Mouse (Mus musculus): Measurements from ENCODE around the gene Ptprm.

The Ptprm gene

DNA sequence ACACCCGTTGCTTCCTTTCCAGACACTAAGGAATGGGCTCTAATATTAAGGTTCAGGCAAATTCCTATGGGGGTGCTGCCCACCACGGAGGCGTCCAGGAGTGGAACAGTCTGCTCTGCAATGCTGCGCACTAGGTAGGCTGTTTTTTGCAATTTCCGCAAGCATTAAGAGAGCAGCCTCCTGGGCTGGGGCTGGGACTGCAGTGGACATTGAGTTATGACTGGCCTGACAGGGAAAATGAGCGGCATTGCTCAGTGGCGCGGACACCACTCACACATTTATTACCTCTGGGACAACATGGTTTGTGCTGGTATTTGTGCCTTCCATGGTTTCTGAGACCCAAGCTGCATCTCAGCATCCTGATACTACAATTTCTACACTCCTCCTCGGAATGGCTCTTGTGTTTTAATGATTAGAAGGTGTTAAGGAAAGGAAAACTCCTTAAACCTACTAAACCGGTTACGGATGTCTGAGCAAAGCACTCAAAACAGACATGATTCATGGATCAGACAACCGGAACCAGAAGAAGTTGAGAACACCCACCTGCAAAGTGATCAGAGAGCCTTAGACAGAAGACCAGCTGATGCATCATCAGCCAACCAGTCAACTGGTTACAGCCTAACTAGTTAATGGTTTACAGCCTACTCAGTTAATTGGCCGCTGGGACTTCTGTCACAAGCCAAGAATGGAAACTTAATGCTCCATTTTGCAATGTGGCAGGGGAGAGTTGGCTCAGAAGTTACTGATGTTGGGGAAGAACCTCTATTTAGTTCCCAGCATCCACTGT is 76.9 kb downstream of the Ptprm start:
- DNase-seq = no peak

- peak; percentile 65 for DNase-seq
Measured at GRCm38 (mm10) chr17:67274531-67275094, 79.6 kb downstream of the Ptprm start.

GRCm38 (mm10) chr17:67272928-67273327 is 81.3 kb downstream of the Ptprm start:
- no peak for DNase-seq

DNA sequence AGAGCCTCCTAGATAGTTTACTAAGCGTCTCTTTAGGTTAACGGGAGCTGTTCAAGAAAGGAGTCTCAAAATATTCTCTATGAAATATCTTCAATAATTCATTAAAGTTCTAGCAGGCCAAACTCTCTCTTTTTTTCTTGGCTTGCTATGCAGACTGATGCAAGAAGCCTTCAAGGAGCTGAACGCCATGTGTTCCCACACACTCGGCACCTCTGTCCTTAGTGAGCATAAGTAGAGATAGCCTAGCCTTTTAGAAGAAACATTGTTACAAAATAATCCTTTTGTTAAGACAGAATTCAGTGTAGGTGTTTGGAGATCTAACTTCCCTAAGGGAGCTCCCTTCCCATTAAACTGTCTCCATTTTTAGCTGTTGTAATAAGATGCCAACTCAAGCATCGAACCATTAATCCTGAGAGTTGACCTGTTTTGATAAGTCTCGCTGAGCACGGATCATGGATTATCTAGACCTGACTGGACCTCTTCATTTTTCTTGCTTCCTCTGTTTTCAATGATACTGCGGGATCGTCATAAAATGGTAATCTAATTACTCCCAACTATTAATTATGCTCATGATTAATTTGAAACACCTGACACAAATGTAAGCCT is 85.7 kb downstream of the Ptprm start:
- DNase-seq = no peak

- DNase-seq = no peak
Measured at GRCm38 (mm10) chr17:67266270-67266669, 88.0 kb downstream of the Ptprm start.

GRCm38 (mm10) chr17:67265520-67265919 is 88.7 kb downstream of the Ptprm start:
- no peak for DNase-seq

DNA sequence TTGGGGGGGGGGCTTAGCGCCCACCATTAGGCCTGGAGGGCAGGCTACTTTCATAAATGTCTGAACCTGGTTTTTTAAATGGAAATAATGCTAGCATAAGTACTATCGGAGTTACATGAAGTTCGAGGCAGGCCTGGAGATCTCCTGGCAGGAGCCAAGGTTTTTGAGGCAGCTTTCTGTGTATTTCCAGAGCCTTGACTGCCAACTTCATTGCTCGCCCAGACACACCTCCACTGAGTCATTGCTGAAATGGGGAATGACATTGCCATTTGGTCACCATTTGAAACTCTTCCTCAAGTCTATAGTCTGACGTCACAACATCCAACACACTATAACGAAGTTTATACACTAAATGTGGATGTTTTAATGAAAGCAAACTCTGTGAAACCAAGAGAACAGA is 89.5 kb downstream of the Ptprm start:
- DNase-seq = no peak

GRCm38 (mm10) chr17:67263024-67263423 is 91.2 kb downstream of the Ptprm start:
- DNase-seq = no peak

- DNase-seq = no peak
Measured at GRCm38 (mm10) chr17:67260016-67260415, 94.2 kb downstream of the Ptprm start.

DNA sequence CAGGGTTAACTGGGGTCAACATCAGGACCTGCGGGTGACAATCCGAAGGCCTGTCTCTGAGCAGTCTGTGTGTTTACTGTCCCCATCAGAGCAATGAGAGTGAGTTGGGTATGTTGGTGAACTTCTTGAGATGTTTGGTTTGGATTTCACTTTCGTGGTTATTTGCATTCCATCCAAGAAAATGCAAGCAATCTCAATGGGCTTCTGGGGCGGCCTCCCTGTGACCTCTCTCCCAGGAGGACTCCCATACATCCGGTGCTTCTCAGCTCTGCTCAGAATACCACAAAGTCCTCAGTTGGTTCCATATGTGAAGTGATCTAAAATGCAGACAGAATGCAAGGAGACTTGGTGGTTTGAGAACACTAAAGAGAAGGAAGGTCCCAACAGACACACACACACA is 96.5 kb downstream of the Ptprm start:
- no peak for DNase-seq

GRCm38 (mm10) chr17:67256171-67256570 is 98.1 kb downstream of the Ptprm start:
- DNase-seq = no peak

GRCm38 (mm10) chr17:67253445-67253844 is 100.8 kb downstream of the Ptprm start:
- no peak for DNase-seq

DNA sequence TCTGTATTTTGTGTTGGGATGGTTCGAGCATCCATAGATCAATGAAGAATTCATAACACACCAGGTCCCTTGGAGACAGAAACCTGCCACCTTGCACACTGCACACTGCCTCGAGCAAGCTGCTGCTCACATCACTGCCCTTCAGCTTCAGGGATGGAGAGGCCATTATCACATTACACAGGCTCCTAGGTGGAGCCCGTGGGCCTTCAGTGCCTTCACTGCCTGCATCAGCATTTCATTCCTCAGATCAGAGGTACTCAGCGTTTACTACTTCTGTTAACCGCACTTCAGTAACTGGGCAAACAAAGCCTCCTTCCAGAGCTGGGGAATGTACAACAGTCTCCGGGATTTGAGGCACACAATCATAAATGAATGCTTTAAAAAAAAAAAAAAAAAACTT is 101.3 kb downstream of the Ptprm start:
- no peak for DNase-seq

GRCm38 (mm10) chr17:67245273-67245875 is 108.9 kb downstream of the Ptprm start:
- no peak for DNase-seq

- DNase-seq = no peak
Measured at GRCm38 (mm10) chr17:67242774-67243495, 111.3 kb downstream of the Ptprm start.

GRCm38 (mm10) chr17:67241951-67242773 is 112.1 kb downstream of the Ptprm start:
- DNase-seq = no peak

DNA sequence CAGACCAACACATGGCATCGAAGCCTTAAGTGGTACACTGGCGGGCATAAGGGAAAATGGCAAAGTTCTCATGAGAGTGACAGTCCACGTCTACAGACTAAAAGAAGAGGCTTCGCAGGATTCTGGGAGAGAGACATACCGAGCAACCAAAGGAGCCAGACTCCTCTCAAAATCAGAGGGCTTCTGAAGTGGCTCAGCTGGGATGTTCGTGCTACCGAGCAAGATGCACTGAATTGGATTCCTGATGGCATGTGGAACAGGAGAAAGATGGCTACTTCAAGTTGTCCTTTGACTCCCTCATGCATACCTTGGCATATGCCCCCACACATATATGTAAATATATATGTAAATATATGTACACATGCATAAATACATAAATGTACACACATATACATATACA is 115.4 kb downstream of the Ptprm start:
- no peak for DNase-seq

DNA sequence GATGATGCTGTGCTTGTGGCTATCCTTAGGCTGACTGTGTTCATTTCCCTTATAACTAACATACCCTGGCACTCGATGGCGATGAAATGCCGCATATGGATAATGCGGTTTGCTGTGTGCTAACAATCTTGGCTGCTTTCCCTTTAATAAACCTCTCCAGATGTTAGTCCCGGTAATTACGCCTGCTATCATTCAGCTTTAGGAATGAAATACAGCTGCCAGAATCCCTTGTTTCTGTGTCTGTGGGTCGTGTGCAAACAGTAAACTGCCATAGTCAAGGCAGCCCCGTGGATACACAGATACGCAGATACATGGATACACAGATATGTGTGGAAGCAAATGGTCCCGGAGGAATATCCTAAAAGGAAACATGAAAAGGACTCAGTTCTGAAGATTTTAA is 116.8 kb downstream of the Ptprm start:
- DNase-seq = no peak

DNA sequence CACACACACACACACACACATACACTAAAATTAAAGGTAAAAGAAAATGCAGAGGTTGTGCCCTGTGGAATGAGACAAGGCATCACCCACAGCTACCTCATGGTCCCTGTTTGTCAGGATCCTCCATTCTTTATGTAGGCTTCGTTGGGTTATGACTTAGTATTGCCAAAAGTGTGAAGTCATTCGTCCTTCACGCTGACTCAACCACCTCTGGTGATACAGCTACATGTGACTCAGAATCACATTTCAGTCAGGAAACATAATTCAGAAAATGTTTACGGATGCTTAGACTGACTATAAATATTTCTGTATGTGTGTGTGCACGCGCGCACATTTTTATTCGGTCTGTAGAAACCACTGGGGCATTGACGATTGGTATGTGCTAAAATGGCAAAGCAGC is 121.2 kb downstream of the Ptprm start:
- DNase-seq = no peak

- DNase-seq = no peak
Measured at GRCm38 (mm10) chr17:67226991-67227390, 127.3 kb downstream of the Ptprm start.

DNA sequence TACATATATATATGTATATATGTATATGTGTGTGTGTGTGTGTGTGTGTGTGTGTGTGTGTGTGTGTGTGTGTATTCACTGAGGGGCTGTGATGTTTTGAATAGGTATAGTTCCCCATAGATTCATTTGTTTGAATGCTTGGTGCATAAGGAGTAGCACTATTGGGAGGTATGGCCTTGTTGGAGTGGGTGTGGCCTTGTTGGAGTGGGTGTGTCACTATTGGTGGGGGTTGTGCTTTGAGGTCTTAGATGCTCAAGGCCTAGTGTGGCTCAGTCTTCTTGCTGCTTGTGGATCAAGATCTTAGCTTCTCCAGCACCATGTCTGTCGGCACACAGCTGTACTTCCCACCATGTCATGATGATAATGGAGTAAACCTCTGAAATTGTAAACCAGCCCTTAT is 138.9 kb downstream of the Ptprm start:
- no peak for DNase-seq

- DNase-seq = no peak
Measured at GRCm38 (mm10) chr17:67213711-67214110, 140.5 kb downstream of the Ptprm start.
